Mouse (Mus musculus) adrenal gland, adult (tissue): ENCODE data around the gene Ccdc90b.
A peak's percentile ranks its signal among the peaks of the same experiment; 100 is the strongest.

ENCODE experiments used
- DNase-seq, 2 experiments: peaks; one replicate each; pipeline ENCODE4 v3.0.0; 2022 to 2023; ENCODE audit warnings: low spot score in 1 of 2; ENCODE audit not compliant: inconsistent age in 2 of 2

The Ccdc90b gene

DNA sequence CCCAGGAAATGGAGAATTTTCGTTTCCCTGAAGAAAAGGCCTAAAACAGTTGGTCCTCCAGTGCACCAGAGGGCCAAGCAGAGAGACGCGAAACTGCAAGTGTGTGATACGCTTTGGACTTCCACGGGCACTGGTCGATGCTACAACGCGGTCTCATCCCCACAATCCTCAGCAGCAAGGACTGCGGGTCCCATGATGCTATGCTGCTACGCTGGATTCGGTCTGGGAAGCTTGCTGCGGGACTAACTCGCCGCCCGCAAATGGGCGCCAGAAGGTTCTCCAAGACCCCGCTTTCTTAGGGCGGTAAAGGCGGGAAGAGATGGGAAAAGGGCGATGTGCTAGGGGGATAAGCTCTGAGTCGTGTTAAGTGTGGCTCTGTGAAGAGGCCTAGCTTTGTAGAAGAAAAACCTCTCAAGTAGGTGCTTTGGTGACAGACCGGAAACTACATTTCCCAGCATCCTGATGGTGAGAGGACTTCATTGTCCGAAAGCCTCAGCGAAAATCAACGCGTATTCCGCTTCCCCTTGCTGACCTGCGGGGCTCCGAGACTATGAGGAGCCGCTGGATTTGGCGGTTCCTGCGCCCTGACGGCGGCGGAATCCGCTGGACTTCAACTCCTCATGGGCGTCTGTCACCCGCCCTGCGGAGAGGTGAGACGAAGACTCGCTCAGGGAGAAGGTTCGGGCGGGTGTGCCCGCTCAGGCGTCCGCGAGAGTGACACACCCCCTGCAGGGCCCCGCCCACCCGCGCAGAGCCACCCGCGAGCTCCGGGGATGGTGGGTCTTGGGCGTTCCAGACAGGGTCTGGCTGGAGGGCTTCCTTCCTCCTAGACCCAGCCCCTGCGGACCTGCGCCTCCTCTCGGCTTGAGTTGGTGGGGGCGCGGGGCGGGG is at the start of gene Ccdc90b:
Gene Ccdc90b, plus strand, starts transcription at position 164 of the 891 bp plus-strand sequence.
- DNase-seq, result peak; percentile 91 to 98

DNA sequence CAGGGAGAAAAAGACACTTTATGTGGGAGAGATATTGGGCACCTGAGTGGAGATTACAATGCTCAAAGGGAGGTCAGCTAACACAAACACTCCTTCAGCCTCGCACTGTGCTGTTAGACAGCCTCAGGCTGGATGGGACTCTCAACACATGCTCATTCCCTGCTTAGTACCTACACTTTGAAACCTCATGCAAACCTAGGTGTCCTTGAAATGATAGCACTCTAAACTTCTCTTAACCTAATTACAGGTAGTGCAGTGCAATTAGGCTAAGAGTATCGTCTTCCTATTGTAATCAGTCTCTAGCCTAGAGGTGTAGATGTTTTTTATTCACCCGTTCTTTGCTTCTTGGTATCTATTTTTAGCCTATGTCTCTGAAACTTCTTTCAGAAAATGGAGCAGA is 40.6 kb upstream of the Ccdc90b start:
- DNase-seq, result no peak

DNA sequence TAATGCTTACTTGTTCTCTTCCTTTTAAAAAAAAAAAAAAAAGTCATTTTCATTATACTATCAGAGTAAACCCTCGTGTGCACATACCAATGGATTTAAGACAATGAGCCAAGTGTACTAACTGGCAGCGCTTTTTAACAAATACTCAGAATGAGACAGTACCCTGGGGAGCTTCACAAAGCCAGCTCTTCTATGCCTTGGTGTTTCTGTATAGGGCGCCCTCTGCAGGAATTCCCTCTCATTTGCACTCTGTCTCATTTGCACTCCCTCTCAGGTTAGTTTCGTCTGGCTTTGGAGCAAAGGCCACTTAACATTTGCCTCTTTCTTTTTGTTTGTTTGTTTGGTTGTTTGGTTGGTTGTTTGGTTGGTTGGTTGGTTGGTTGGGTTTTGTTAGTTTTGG is 40.1 kb upstream of the Ccdc90b start:
- peak; percentile 63 to 86 for DNase-seq

DNA sequence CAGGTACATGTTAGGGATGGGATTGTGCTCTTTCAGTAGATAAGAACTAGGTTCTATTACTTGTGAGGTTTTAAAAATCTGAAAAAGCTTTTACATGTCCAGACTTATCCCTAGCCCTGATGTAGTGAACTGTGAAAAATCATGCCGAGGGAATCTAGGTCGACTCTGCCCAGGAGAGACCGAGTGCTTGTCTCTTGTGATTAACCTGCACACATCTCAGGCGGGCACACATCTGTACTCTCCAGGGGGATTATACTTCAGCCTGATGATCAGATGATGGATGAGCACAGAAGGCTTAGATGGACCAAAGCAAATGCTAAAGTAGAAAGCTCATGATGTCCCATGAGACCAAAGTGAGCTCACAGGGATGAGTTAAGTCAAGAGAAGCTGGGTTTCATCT is 31.7 kb upstream of the Ccdc90b start:
- DNase-seq, result no peak

DNA sequence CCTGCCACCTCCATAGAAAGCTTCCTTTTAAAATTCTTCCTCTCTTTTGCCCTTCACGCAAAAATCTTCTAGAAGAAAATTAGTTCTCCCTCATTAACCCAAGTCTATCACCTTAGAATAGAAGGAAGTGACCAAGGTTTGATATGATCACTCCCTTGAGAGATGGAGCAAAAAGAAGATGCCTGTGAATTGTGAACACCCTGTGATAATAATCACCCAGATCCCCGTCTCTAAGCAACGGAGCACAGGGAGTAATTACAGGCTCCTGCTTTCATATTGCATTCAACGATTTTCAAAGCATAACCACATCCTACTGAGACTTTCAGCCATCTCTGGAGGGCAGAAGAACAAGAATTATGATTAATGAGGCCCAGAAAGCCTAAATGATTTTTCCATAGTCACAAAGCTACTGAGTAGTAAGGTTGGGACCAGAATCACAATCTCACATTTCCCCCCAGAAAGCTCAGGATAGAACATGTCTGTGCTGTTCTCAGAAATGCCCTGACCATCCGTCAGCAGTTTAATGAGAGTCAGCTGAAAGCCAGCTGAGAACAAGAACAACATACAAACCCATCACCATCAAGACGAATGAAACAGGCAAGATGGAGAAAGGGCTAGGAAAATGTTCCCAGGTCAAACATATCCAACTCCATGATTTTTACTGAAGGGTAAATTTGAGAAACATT is 28.5 kb upstream of the Ccdc90b start:
- DNase-seq, result no peak

DNA sequence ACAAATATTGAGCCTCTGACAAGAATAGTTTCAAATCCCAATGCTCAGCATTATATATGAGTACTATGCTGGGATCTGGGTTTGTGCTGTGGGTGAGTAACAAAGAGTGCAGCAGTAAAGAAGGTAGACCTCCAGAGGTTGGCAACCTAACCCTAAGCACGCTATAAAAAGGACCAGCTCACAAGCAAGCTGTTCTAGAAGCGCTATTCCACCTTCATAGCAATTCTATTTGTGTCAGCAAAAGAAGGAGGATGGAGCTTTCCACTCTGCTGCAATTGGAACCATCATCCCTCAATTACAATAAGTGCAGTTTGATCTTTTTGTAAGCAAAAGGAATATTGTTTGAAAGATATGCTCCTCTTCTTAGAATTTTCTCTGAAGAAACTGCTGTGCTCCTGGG is 14.2 kb upstream of the Ccdc90b start:
- no peak for DNase-seq

DNA sequence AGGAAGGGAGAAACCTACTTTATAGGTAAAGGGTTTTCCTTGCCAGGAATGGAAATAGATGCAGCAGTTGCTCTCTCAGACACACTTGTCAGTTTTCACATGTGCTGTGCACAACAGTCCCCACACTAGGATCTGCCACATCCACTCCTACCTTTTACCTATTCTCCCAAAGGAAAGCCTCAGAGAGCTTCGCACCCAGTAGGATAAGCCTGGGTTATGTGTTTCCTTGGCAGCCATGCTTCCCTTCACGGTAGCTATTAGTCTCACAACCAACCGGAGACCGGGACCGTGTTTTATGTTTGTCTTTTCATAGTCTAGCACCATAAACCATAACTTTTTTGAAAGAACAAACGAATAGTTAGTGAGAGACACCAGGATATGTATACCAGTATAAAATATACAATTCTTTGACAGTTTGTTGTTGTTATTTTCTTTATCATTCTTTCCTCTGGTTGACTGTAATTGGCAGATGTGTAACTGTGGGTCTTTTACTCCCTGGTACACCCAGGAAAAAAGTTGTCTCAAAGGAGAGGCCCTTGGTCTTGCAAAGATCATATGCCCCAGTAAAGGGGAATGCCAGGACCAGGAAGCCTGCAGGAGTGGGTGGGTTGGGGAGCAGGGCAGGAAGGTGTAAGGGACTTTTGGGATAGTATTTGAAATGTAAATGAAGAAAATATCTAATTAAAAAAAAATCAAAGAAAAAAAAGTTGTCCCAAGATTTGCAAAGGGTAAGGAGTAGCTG is 10.5 kb upstream of the Ccdc90b start:
- no peak for DNase-seq

DNA sequence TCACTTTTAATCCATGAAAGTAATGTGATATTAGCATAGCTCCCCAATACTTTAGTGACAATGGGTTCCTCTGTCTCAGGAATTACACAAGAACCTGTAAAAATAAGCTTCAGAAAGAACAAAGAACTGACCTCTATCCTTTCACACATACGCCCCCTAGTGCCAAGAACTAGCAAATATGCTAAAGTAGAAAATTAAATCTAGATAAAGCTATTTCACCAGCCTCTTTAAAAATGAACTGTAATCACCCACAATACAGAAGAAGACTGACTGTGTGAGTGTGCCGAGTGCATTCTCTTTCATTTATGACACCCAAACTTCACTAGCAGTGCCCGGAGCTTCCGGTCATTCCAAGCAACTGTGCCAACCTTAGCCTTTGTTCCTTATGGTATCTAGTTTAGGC is 10.0 kb upstream of the Ccdc90b start:
- DNase-seq, result peak in 1 of 2 experiments; percentile 76

DNA sequence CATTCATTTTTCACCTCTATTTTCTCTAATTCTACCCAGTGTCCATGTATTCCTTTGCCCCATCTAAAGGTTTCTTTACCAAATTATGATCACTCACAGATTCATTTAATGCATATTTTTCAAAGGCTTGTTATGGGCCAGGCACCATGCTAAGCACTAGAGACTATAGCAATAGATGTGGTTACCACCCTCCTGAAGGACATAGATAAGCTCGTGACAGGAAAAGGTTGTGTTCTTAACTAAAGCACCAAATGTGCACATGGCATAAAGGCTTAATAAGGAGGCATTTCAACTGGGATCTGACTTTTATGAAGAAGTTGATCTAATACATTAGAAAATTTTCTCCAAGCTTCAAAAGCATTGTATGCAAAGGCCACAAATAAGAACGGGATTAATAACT is 2.2 kb upstream of the Ccdc90b start:
- no peak for DNase-seq

DNA sequence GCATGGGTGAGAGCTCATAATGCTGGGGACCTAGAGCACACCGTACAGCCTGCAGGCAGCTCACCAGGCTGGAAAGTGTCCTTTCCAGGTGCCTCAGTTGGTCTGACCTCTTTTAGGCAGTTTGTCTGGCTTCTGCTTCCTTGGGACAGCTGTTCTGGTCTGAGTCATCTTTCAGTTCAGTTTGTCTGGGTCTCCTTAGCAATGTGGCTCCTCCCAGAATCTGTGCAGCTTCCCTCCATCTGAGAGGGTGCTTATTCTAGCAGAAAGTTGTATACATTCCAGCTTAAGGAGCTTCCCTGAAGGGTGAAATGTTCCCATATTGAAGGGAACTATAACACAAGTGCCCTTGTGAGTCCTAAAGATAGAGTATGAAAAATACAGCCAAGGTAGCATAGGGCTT is 5.8 kb downstream of the Ccdc90b start:
- DNase-seq, result no peak

DNA sequence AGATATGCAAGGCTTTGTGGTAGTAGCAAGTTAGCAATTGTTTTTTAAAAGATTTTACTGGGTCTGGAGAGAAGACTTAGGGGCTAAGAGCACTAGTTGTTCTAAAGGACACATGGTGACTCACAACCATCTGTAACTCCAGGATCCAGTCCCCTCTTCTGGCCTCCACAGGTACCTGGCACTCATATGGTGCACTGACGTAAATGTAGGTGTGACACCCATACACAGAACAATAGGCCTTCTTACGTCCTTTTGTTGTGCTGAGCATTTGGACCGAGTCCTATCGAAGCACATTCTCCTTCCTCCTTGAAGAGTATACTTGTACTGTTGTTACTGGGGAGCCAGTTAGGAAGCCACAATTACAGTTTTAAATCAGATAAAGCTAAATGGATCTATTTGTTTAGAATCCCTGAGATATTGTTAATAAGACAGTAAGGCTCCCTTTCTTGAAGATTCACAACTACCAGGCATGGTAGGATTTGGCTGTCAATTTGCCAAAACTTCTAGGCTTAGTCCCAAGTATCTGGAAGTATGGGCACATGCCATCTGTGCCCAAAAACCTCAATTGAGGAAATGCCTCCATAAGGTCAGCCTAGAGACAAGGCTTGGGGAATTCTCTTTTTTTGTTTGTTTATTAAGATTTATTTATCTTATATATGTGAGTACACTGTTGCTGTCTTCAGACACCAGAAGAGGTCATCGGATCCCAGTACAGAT is 19.7 kb downstream of the Ccdc90b start:
- no peak for DNase-seq

DNA sequence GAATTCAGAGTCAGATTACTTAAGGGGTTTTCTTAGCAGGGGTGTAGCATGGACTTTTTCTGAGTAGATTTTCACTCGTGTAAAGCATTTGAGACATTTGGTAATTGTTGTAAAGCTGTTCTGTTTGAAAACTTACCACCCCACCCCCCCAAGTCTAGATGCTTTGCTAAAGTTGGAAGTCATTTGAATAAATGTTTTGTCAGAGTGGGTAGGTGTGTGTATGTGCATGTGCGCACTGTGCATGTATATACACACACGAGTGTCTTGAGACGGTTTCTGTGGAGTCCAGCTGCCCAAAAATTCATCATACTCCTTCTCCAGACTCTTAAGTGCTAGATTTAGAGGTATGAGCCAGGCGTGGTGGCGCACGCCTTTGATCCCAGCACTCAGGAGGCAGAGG is 22.6 kb downstream of the Ccdc90b start:
- DNase-seq, result no peak

DNA sequence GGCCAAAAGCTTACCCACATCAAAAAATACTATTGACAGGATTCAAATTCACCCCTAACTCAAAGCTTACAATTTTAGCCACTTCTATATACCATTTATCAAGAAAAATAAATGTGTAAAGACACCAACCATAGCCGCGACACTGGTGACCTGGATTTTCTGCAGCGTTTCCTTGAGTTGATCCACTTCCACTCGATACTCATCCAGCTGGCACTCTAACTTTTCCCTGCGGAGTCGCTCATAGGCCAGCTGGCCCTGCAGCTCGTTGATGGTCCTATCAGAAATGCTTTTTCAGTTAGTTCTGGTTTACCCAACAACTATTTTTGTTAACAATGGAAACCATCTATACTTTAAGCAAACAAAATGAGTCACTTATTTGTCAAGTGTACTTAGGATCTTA is 29.0 kb downstream of the Ccdc90b start:
- DNase-seq, result no peak

DNA sequence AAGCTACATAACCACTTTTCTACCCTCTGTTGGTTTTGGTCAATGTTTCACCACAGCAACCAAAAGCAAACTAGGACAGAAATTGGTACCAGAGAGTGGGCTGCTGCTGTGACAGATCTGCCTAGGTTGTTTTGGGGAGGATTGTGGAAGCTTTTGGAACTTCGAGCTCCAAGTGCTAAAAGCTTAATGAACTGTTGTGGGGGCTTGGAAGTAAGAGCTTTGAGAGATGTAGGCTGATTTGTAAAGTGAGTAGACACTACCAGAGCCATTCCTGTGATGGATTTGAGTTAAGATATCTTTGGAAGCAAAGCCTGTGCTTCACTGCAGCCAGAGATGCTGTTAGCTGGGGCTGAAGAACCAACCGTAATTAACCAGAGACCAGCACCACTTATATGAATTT is 29.9 kb downstream of the Ccdc90b start:
- DNase-seq, result no peak

DNA sequence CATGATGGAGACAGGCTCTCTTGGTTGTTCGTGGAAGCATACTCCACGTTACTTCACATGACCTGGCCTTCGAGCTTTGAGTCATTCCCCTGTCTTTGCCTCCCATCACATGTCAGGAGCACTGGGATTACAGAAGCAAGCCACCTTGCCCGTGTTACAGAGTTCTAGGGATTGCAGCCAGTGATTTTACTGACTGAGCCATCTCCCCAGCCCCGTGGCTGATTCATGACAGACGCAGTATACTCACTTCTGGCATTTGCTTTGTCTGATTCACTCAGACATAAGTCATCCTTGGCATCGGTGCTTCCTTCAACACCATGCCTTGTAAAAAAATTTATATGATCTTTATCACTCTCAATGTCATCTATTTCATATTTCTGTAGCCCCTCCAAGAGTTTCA is 44.0 kb downstream of the Ccdc90b start:
- DNase-seq, result peak; percentile 54 to 74

DNA sequence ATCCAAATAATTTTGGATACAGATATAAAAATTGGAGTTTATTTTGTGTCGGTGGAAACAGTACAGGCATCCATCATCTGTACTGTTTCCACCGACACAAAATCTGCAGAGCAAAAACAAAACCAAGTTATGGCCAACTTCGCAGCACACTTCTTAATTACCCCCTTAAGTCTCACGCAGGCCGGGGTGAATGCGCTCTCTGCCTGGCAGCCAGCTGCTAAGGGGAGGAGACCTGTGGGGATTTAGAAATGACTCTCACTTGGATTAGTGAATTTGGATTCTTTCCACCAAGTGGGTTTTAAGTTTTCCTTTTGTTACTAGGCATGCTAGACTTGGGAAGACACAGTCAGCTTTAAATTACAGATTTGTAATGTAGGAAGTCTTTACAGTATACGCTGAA is 49.9 kb downstream of the Ccdc90b start:
- no peak for DNase-seq

DNA sequence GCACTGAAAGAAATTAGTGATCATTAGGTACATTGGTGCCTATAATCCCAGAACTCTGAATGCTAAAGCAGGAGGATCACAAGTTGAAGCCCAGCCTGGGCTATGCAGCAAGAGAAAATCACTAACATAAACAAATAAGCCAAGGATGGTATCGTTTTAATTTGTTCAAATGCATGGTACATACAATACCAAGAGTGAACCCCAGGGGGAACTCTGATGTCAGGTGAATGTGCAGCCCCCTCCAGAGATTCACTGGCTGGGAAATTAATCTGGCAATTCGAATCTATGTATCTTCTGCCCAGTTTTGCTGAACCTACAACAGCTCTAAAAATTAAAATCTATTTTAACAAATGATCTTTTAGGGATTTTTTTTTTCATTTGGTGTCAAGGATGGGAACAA is 63.5 kb downstream of the Ccdc90b start:
- DNase-seq, result no peak

DNA sequence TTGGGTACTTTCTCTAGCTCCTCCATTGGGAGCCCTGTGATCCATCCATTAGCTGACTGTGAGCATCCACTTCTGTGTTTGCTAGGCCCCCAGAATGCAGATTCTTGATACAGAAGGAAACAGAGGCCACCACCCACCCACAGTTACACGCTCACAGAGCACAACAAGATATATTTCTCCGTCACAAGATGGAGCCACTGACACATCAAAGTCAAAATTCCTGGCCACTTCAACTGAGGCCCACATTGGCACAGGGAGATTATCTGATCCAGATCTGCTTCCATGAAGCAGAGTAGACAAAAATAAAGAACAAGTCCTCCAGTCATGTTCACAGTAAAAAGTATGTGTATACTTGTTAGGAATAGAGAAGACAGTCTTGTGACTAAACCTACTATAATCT is 69.2 kb downstream of the Ccdc90b start:
- DNase-seq, result peak; percentile 30 to 71
